Mouse (Mus musculus): ENCODE data around the gene Ccer2. TPM values are rescaled to one million over a fixed set of nuclear protein-coding genes. Genes with fewer than 3 reads are reported as not detected.

Gene Ccer2
- total RNA-seq, 2 experiments from 2014 or later = 1.3 to 2.6 TPM

DNA sequence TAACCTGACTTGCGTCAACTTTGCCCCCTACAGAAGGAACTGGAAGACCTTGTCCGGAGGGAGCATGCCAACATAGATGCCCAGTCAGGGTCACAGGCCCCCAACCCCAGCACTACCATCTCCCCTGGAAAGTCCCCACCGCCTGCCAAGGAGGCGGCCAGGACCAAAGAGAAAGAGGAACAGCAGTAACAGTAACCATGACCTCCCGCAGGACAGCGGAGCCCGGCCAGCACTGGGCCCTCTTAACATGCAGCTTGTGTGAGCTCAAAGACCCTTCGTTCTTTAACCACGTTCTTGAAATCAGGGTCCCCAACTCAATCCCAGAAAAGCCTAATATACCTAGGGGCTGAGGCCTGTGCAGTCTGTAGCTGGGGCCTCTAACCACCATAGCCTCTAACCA lies 31.9 kb downstream of the Ccer2 start:
- intact Hi-C loops (cut with DNase I) = loop anchor here (10.0 kb wide), 1 partner anchor 247 kb away; no protein-coding TSS in a partner anchor
- no peak for DNase-seq (ENCODE audit: low spot score in 2 of 2)

- no peak for DNase-seq (ENCODE audit: low spot score in 2 of 2)
These were observed 32.6 kb downstream of the Ccer2 start, which contains the start of gene Rinl for GRCm38 (mm10) chr7:28788307-28789195. Rinl (plus strand) TSS chr7:28788969.

DNA sequence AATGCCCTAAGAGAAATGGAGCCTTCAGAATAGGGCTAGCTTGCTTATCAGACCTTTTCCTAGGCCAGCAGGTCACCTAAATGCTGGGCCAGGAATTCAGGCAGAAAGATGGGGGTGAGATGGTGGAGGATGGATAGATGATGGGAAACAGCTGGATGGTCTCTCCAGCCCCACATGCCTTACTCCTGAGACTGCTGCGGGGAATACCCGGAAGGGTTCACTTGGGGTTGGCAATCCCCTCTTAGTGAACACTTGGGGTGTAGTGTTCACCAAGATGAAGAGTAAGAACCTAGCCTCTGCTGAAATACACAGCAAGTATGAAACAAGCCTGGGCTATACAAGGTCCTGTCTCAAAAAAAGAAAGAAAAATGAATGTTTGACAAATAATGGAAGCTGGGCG lies 33.3 kb downstream of the Ccer2 start:
- no peak for DNase-seq (ENCODE audit: low spot score in 2 of 2)
- intact Hi-C loops (cut with DNase I) = loop anchor here (10.0 kb wide), 1 partner anchor 246 kb away; no protein-coding TSS in a partner anchor

More at GRCm38 (mm10) chr7:28788307-28789195, 32.6 kb downstream of the Ccer2 start, which contains the start of gene Rinl:
- intact Hi-C loops (cut with DNase I) = loop anchor here (10.0 kb wide), 1 partner anchor 246 kb away; no protein-coding TSS in a partner anchor

DNA sequence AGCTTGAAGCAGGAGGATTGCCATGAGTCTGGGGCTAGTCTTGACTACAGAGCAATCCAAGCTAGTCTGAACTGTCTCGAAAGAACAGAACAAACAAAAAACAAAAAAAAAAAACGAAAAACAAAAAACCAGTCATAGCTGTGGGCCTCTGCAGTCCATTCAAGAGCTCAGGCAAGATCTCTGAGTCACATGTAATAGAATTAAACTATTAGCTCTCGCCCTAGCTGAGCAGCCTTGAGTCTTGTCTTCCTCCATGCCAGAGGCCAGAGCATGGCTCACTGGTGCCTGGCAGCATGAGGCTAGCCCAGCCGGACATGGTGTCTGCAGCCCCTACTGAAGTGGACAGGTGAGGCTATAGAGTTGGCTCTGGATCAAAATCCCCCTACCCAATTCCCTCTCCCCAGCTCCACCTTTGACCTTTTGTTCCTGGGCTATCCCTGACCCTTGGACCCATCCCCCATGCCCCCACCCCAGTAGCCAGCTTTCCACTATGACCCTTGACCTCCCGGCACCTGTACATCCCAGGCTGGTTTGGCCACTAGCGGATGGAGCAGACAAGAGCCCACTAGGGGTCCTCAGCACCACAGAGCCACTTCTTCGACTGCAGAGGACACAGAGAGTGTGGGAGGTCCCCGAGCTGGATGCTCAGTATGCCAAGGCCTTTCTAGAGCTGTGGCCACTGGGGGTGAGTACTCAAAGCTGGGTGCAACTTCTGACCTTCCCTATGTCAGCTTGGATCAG lies 34.3 kb downstream of the Ccer2 start:
- intact Hi-C loops (cut with DNase I) = no loop called here
- no peak for DNase-seq (ENCODE audit: low spot score in 2 of 2)

- DNase-seq (ENCODE audit: low spot score in 2 of 2) = no peak
- intact Hi-C loops (cut with DNase I) = no loop called here
These were observed 35.7 kb downstream of the Ccer2 start for GRCm38 (mm10) chr7:28791706-28792105.

- intact Hi-C loops (cut with DNase I) = no loop called here
- DNase-seq (ENCODE audit: low spot score in 2 of 2) = no peak
These were observed 36.6 kb downstream of the Ccer2 start for GRCm38 (mm10) chr7:28792391-28793185.

- DNase-seq (ENCODE audit: low spot score in 2 of 2) = no peak
- intact Hi-C loops (cut with DNase I) = no loop called here
These were observed 37.9 kb downstream of the Ccer2 start for GRCm38 (mm10) chr7:28793834-28794233.

GRCm38 (mm10) chr7:28794496-28794895 lies 38.5 kb downstream of the Ccer2 start:
- DNase-seq (ENCODE audit: low spot score in 2 of 2) = no peak
- intact Hi-C loops (cut with DNase I) = no loop called here

DNA sequence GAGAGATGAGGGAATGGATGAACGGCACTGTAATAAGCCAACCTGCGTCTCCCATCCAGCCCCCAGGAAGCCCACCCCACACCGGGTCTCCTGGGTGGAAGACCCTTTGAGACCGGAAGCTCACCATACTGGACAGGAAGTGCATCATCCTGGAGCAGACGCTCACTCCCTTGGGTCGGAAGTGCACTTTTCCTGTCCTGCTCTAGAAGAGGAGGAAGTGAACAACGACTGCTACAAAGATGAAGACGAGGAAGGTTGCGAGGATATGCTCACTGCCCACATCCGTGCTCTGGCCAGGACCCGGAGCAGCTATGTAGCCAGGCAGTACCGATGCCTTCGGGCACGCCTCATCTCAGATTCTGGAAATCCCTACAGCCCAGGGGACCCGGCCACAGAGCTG lies 39.9 kb downstream of the Ccer2 start:
- no peak for DNase-seq (ENCODE audit: low spot score in 2 of 2)
- intact Hi-C loops (cut with DNase I) = loop anchor here (2.0 to 5.0 kb wide), 2 partner anchors 71 to 176 kb away; no protein-coding TSS in a partner anchor

DNA sequence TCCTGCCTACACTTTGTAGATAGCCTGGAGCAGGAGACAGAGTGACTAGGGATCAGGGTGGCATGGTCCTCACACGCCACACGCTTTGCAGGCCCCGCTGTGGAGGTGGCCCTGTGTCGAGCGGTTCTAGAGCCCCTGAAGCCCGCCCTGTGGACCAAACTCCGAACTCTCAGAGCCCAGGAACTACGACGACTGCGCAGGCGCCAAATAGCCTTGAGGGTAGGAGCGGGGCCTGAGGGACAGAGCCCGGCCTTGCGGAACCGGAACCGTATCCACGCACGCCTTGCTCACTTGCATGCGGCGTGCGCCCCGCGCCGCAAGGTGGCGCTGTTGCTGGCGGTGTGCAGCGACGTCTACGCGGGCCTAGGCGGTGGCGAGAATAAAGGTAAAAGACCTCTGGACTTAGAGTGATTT lies 40.6 kb downstream of the Ccer2 start:
- intact Hi-C loops (cut with DNase I) = loop anchor here (2.0 to 5.0 kb wide), 2 partner anchors 70 to 176 kb away; no protein-coding TSS in a partner anchor

GRCm38 (mm10) chr7:28799994-28800393 lies 44.0 kb downstream of the Ccer2 start:
- intact Hi-C loops (cut with DNase I) = loop anchor here (5.0 kb wide), 1 partner anchor 172 kb away; no protein-coding TSS in a partner anchor
- no peak for DNase-seq (ENCODE audit: low spot score in 2 of 2)

More for the DNA sequence above, 40.6 kb downstream of the Ccer2 start:
- peak; percentile 75 for DNase-seq (ENCODE audit: low spot score in 2 of 2)

GRCm38 (mm10) chr7:28801451-28801850 lies 45.5 kb downstream of the Ccer2 start:
- DNase-seq (ENCODE audit: low spot score in 2 of 2) = no peak
- intact Hi-C loops (cut with DNase I) = no loop called here

DNA sequence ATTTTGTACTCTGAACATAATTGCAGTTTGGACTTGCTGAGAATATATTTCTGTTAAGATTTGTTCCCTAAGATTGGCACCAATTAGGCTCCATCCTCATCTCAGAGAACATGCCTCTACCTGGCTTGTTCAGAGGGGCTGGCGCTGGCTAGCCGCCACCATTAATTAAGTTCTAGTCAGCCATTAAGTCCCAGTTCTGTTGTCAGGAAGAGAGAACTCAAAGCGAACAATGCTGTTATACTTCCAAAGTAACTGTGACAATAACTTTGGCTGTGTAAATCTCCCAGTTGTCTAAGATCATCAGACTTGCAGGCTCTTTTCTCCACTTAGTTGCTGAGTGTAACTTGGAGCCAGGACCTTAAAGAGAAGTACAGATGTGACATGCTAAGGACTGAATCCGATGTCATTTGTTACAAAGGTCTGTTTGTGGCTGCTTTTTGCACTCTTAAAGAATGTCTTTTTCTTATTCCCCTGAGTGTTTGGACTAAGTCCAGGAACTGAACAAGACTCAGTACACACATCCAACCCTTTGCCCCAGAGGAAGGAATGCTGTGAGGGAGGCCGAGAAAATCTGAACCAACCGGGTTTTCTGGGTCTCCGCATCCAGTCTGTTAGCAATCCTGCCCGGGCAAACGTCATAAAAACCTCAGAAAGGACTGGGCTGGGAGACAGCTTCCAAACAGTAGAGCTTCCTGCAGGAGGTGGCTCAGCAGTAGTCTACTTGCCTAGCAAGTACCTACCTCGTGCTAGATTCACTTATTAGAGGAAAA lies 46.1 kb downstream of the Ccer2 start:
- intact Hi-C loops (cut with DNase I) = no loop called here
- no peak for DNase-seq (ENCODE audit: low spot score in 2 of 2)

GRCm38 (mm10) chr7:28802846-28803588 lies 47.0 kb downstream of the Ccer2 start:
- DNase-seq (ENCODE audit: low spot score in 2 of 2) = no peak
- intact Hi-C loops (cut with DNase I) = no loop called here

- intact Hi-C loops (cut with DNase I) = no loop called here
- no peak for DNase-seq (ENCODE audit: low spot score in 2 of 2)
These were observed 47.8 kb downstream of the Ccer2 start for GRCm38 (mm10) chr7:28803756-28804155.

DNA sequence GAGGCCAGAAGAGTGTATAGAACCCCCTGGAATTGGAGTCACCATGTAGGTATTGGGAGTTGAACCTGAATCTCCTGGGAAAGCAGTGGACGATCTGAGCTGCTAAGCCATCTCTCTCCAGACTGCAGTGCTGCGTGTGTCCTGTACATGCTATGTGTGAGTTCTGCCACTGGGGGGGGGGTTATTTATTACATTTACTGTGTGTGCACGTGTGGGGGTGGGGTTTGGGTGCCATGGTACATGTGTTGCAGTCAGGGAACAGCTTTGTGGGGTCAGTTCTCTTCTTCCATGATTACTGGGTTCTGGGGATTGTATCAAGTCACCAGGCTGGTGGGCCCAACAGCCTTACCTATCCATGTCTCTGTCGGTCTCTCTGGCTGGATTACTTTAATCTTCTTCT lies 50.9 kb downstream of the Ccer2 start:
- intact Hi-C loops (cut with DNase I) = no loop called here
- no peak for DNase-seq (ENCODE audit: low spot score in 2 of 2)

DNA sequence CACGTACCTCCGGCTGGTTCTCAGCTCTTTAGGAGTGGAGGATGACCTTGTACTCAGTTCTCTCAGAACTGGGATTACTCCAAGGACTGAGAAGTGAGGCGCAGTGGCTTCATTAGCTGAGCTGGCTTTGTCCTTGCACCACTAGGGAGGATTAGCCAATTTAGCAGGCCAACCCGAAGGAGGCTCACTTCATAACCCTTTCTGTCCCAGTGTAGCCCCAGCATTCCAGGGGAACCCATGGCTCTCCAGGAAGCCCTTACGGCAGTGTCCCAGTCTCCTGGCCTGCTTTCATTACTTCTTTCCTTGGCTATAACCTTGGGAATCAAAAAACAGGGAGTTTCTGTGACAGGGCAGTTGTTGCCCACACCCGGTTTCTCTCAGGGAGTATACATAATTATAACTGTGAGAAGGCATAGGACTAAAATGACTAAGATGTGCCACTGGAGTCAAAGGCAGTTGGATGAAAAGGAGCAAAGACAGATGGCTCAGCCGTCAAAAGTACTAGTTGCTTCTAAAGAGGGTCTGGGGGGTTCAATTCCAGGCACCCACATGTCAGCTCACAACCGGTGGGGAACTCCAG lies 51.8 kb downstream of the Ccer2 start:
- DNase-seq (ENCODE audit: low spot score in 2 of 2) = no peak
- intact Hi-C loops (cut with DNase I) = no loop called here
